Mouse (Mus musculus) intestine, embryonic 16.5 days (tissue): Measurements from ENCODE around the gene Gm4969. TPM values are rescaled to one million over a fixed set of nuclear protein-coding genes. Genes with fewer than 3 reads are reported as not detected.

Source experiments
- ATAC-seq: fragments of 200-750 bp; cut with Nextera tagmentation; 2 replicates; pipeline ENCODE4 v1.8.0; 2017; ENCODE audit warnings: moderate TSS enrichment, moderate library complexity
- H3K27ac ChIP-seq: fragments of 300-500 bp; sonication (generic); 2 replicates; pipeline ENCODE4 v1.5.1; 2014; ENCODE audit warnings: mild to moderate bottlenecking, low read length
- H3K27me3 ChIP-seq: fragments of 300-500 bp; sonication (generic); replicated peaks from 2 replicates; pipeline ENCODE4 v1.6.1; 2014; ENCODE audit warnings: low read length, control low read depth, mixed read lengths; ENCODE audit not compliant: control insufficient read depth, insufficient read depth
- H3K36me3 ChIP-seq: fragments of 300-500 bp; sonication (generic); 2 replicates; pipeline ENCODE4 v1.6.1; 2014; ENCODE audit warnings: low read length, control low read depth; ENCODE audit not compliant: control insufficient read depth, insufficient read depth
- H3K4me1 ChIP-seq: fragments of 300-500 bp; sonication (generic); 2 replicates; pipeline ENCODE4 v1.6.1; 2014; ENCODE audit warnings: low read length, control low read depth, mixed read lengths; ENCODE audit not compliant: control insufficient read depth, insufficient read depth
- H3K4me2 ChIP-seq: fragments of 300-500 bp; sonication (generic); 2 replicates; pipeline ENCODE4 v1.6.1; 2014; ENCODE audit warnings: low read depth, low read length, control low read depth
- H3K4me3 ChIP-seq: fragments of 300-500 bp; sonication (generic); 2 replicates; pipeline ENCODE4 v1.5.1; 2014; ENCODE audit warnings: mild to moderate bottlenecking, low read length
- H3K9ac ChIP-seq: fragments of 300-500 bp; sonication (generic); 2 replicates; pipeline ENCODE4 v1.6.1; 2014; ENCODE audit warnings: low read depth, low read length
- H3K9me3 ChIP-seq: fragments of 300-500 bp; sonication (generic); 2 replicates; pipeline ENCODE4 v1.6.1; 2016; ENCODE audit warnings: low read length, control low read depth; ENCODE audit not compliant: control insufficient read depth
- WGBS: fragments of 180-500 bp; shearing (Covaris S2); extraction: QIAGEN DNeasy Blood & Tissue Kit; methylation state at CpG from one replicate; pipeline ENCODE4 v1.1.7; 2014; 5-methylcytosine and 5-hydroxymethylcytosine counted together
- polyA plus RNA-seq: library from polyadenylated mRNA; unstranded; fragments of >200 nt; fragmentation: Nextera tagmentation; extraction: Ambion mirVana; gene quantifications from 2 replicates; pipeline ENCODE4 v1.2.1, GENCODE M21; 2015

Gm4969 gene
- polyA plus RNA-seq, 1 experiment from 2014 or later = 2.1 TPM

GRCm38 (mm10) chr7:19083701-19084100 lies 34.5 kb downstream of the Gm4969 start, which contains the start of gene Dmpk:
Dmpk (plus strand) TSS chr7:19083849.
- Histone ChIP-seq H3K4me2 (peak within 1 kb of the TSS; percentile 49), H3K27me3 (no peaks in the 10 kb centered on the region), H3K9ac (peak within 1 kb of the TSS; percentile 73), H3K27ac (peak within 1 kb of the TSS; percentile 61), H3K36me3 (peaks cover 29% of the 10 kb centered on the region), H3K4me3 (peak within 1 kb of the TSS; percentile 50), H3K9me3 (no peaks in the 10 kb centered on the region), H3K4me1 (peaks cover 50% of the 10 kb centered on the region)
- ATAC-seq = peak; percentile 51
- WGBS = 37% methylated on average over 10 of the region's 10 CpGs

GRCm38 (mm10) chr7:19083096-19083495 lies 35.1 kb downstream of the Gm4969 start:
- no peaks in the 10 kb centered on the region for H3K9me3 ChIP-seq
- H3K4me3 ChIP-seq = no peak overlapping the region
- H3K4me1 ChIP-seq = peaks cover 50% of the 10 kb centered on the region
- peaks cover 31% of the 10 kb centered on the region for H3K36me3 ChIP-seq
- no peak for ATAC-seq
- 54% methylated on average over 6 of the region's 6 CpGs for WGBS
- peak overlapping the region; percentile 22 for H3K9ac ChIP-seq
- 0 out of 2 replicates have a peak overlapping the region, but pooled peaks have one; percentile 49 for H3K4me2 ChIP-seq
- peak overlapping the region; percentile 10; the same call in 1 of the 2 replicates for H3K27ac ChIP-seq
- no peaks in the 10 kb centered on the region for H3K27me3 ChIP-seq

GRCm38 (mm10) chr7:19082171-19082570 lies 36.0 kb downstream of the Gm4969 start:
- Histone ChIP-seq H3K4me1 (peaks cover 58% of the 10 kb centered on the region), H3K27ac (peak overlapping the region; percentile 28; the same call in 1 of the 2 replicates), H3K9me3 (no peaks in the 10 kb centered on the region), H3K4me3 (no peak overlapping the region), H3K36me3 (peaks cover 27% of the 10 kb centered on the region), H3K9ac (peak overlapping the region; percentile 22; the same call in 1 of the 2 replicates), H3K4me2 (no peak overlapping the region), H3K27me3 (no peaks in the 10 kb centered on the region)
- ATAC-seq = no peak
- WGBS = 96% methylated on average over 4 of the region's 4 CpGs

GRCm38 (mm10) chr7:19080451-19080950 lies 37.7 kb downstream of the Gm4969 start:
- Histone ChIP-seq H3K9ac (no peak overlapping the region), H3K4me3 (no peak overlapping the region), H3K36me3 (peaks cover 27% of the 10 kb centered on the region), H3K9me3 (no peaks in the 10 kb centered on the region), H3K27ac (no peak overlapping the region), H3K27me3 (no peaks in the 10 kb centered on the region), H3K4me2 (no peak overlapping the region), H3K4me1 (peaks cover 52% of the 10 kb centered on the region)
- WGBS = 87% methylated on average over 19 of the region's 19 CpGs
- no peak for ATAC-seq

GRCm38 (mm10) chr7:19078732-19079131 lies 39.4 kb downstream of the Gm4969 start:
- 87% methylated on average over 3 of the region's 3 CpGs for WGBS
- Histone ChIP-seq H3K36me3 (peaks cover 27% of the 10 kb centered on the region), H3K4me1 (peaks cover 38% of the 10 kb centered on the region), H3K9ac (no peak overlapping the region), H3K4me2 (no peak overlapping the region), H3K4me3 (no peak overlapping the region), H3K9me3 (no peaks in the 10 kb centered on the region), H3K27me3 (no peaks in the 10 kb centered on the region), H3K27ac (no peak overlapping the region)
- no peak for ATAC-seq

- H3K9me3 ChIP-seq = no peaks in the 10 kb centered on the region
Observed at GRCm38 (mm10) chr7:19077761-19078160, 40.4 kb downstream of the Gm4969 start.

GRCm38 (mm10) chr7:19076586-19076991 lies 41.6 kb downstream of the Gm4969 start:
- Histone ChIP-seq H3K4me2 (peak overlapping the region; percentile 75), H3K27me3 (no peaks in the 10 kb centered on the region), H3K36me3 (peaks cover 16% of the 10 kb centered on the region; the same call in 1 of the 2 replicates), H3K27ac (peak overlapping the region; percentile 79), H3K9me3 (no peaks in the 10 kb centered on the region), H3K4me3 (peak overlapping the region; percentile 64), H3K9ac (peak overlapping the region; percentile 78), H3K4me1 (peaks cover 20% of the 10 kb centered on the region)
- no peak for ATAC-seq
- WGBS = under 1% methylated on average over 22 of the region's 22 CpGs

More at GRCm38 (mm10) chr7:19077761-19078160, 40.4 kb downstream of the Gm4969 start:
- no peak overlapping the region for H3K4me3 ChIP-seq
- peak overlapping the region; percentile 75 for H3K4me2 ChIP-seq
- H3K27me3 ChIP-seq = no peaks in the 10 kb centered on the region
- 71% methylated on average over 14 of the region's 14 CpGs for WGBS
- H3K27ac ChIP-seq = no peak overlapping the region
- no peak overlapping the region for H3K9ac ChIP-seq
- H3K4me1 ChIP-seq = peaks cover 29% of the 10 kb centered on the region
- ATAC-seq = no peak
- peaks cover 27% of the 10 kb centered on the region for H3K36me3 ChIP-seq

- Histone ChIP-seq H3K9me3 (no peaks in the 10 kb centered on the region), H3K4me1 (peaks cover 20% of the 10 kb centered on the region), H3K36me3 (peaks cover 10% of the 10 kb centered on the region; the same call in 1 of the 2 replicates), H3K27me3 (no peaks in the 10 kb centered on the region), H3K4me2 (peak within 1 kb of the TSS; percentile 75), H3K4me3 (peak within 1 kb of the TSS; percentile 64), H3K27ac (peak within 1 kb of the TSS; percentile 79), H3K9ac (peak within 1 kb of the TSS; percentile 78)
- ATAC-seq = peak; percentile 97
- WGBS = under 1% methylated on average over 65 of the region's 91 CpGs
Observed at GRCm38 (mm10) chr7:19075723-19076585, 42.2 kb downstream of the Gm4969 start, which contains the start of gene Dmwd. Dmwd (plus strand) TSS chr7:19076227.

- Histone ChIP-seq H3K27ac (no peak overlapping the region), H3K9me3 (no peaks in the 10 kb centered on the region), H3K27me3 (no peaks in the 10 kb centered on the region), H3K4me2 (peak overlapping the region; percentile 75), H3K4me3 (peak overlapping the region; percentile 64), H3K36me3 (peaks cover 4% of the 10 kb centered on the region; the same call in 1 of the 2 replicates), H3K9ac (no peak overlapping the region), H3K4me1 (peaks cover 20% of the 10 kb centered on the region)
- WGBS = 53% methylated on average over 5 of the region's 5 CpGs
- ATAC-seq = 0 out of 2 replicates have a peak, but pooled peaks have one; percentile 2
Observed at GRCm38 (mm10) chr7:19075231-19075630, 42.9 kb downstream of the Gm4969 start.
